ENCODE assay signal across 9 mouse cellular contexts in genomic region chr9:110994716-110995172, GRCm38 (mm10). TPM values are rescaled to one million over a fixed set of nuclear protein-coding genes. Genes with fewer than 3 reads are reported as not detected.
A peak's percentile ranks its signal among the peaks of the same experiment; 100 is the strongest.
DNase-seq lines count a peak whose midpoint lies in the region; ATAC-seq and TF ChIP-seq lines count a peak whose summit lies in the region.
"Had no signal": no experiment of that assay in that cellular context is flagged by ENCODE, and none has a peak within 500 bp of the region (broad histone marks: within the 10 kb centered on the region; RNA-seq: fewer than 3 reads in every experiment).

No protein-coding gene starts in this region.

- no peaks in the 10 kb centered on the region for H3K9me3 ChIP-seq in CH12.LX (replicated peaks; ENCODE audit: low read length)
- no peaks in the 10 kb centered on the region for H3K9me3 ChIP-seq in forebrain, embryonic 11.5 days (ENCODE audit: control insufficient read depth, low read length)
- no peaks in the 10 kb centered on the region for H3K9me3 ChIP-seq in heart, embryonic 16.5 days (replicated peaks; ENCODE audit: control insufficient read depth, low read length)
- H3K9me3 ChIP-seq in liver, embryonic 14.5 days (ENCODE audit: control insufficient read depth, low read length) = no peaks in the 10 kb centered on the region
- H3K9me3 ChIP-seq in neural tube, embryonic 11.5 days (ENCODE audit: control insufficient read depth, low read length) = no peaks in the 10 kb centered on the region

- WGBS in forebrain, embryonic 11.5 days = 9% methylated on average over 13 of the region's 13 CpGs
- 9% methylated on average over 13 of the region's 13 CpGs for WGBS in heart, embryonic 16.5 days
- 10% methylated on average over 13 of the region's 13 CpGs for WGBS in liver, embryonic 14.5 days (ENCODE audit: insufficient replicate concordance)
- 11% methylated on average over 13 of the region's 13 CpGs for WGBS in neural tube, embryonic 11.5 days

- no peak overlapping the region for H3K4me3 ChIP-seq in CH12.LX (replicated peaks in 1 of 3; ENCODE audit: low read depth in 2 of 3, low read length in 2 of 3, poor library complexity in 1 of 3)
- peak overlapping the region; percentile 24 for H3K4me3 ChIP-seq in forebrain, embryonic 11.5 days (ENCODE audit: low read depth, low read length)
- peak overlapping the region; percentile 52 for H3K4me3 ChIP-seq in heart, embryonic 16.5 days (ENCODE audit: low read length)
- peak overlapping the region; percentile 29 to 54 for H3K4me3 ChIP-seq in liver, embryonic 14.5 days (ENCODE audit: insufficient read depth in 1 of 2, low read depth in 2 of 2, low read length in 2 of 2)
- peak overlapping the region; percentile 21 for H3K4me3 ChIP-seq in neural tube, embryonic 11.5 days (ENCODE audit: low read depth, low read length)
- H3K4me3 ChIP-seq in testis, adult 2 months (ENCODE audit: control insufficient read depth, low read depth, low read length) = peak overlapping the region; percentile 92

- no peak overlapping the region for H3K27ac ChIP-seq in CH12.LX (ENCODE audit: insufficient read depth, low read depth)
- H3K27ac ChIP-seq in forebrain, embryonic 11.5 days (ENCODE audit: low read depth, low read length) = no peak overlapping the region
- 0 out of 2 replicates have a peak overlapping the region, but pooled peaks have one; percentile 16 for H3K27ac ChIP-seq in heart, embryonic 16.5 days (ENCODE audit: low read length)
- no peak overlapping the region; the same call in 1 of the 2 replicates for H3K27ac ChIP-seq in liver, embryonic 14.5 days
- H3K27ac ChIP-seq in neural tube, embryonic 11.5 days (ENCODE audit: low read depth, low read length) = no peak overlapping the region
- peak overlapping the region; percentile 82 for H3K27ac ChIP-seq in testis, adult 2 months (ENCODE audit: control insufficient read depth, insufficient read depth, low read depth, low read length)

- ATAC-seq in forebrain, embryonic 11.5 days (replicated peaks; ENCODE audit: low FRiP score) = peak; percentile 85
- ATAC-seq in heart, embryonic 16.5 days (replicated peaks; ENCODE audit: extremely low read depth, insufficient read depth, low FRiP score) = peak; percentile 88
- ATAC-seq in liver, embryonic 14.5 days (ENCODE audit: insufficient read depth) = peak; percentile 67
- peak; percentile 78 for ATAC-seq in neural tube, embryonic 11.5 days (ENCODE audit: insufficient read depth, low FRiP score, low TSS enrichment)

- peaks cover 4% of the 10 kb centered on the region for H3K27me3 ChIP-seq in CH12.LX (replicated peaks)
- H3K27me3 ChIP-seq in forebrain, embryonic 11.5 days (ENCODE audit: control insufficient read depth, insufficient read depth, low read length) = no peaks in the 10 kb centered on the region
- H3K27me3 ChIP-seq in heart, embryonic 16.5 days (ENCODE audit: control insufficient read depth, insufficient read depth, low read length) = no peaks in the 10 kb centered on the region
- H3K27me3 ChIP-seq in liver, embryonic 14.5 days (ENCODE audit: control insufficient read depth, insufficient read depth, low read length) = no peaks in the 10 kb centered on the region
- no peaks in the 10 kb centered on the region for H3K27me3 ChIP-seq in neural tube, embryonic 11.5 days (ENCODE audit: control insufficient read depth, insufficient read depth, low read length)
- H3K27me3 ChIP-seq in testis, adult 2 months (ENCODE audit: control insufficient read depth, insufficient read depth, low read length) = no peaks in the 10 kb centered on the region

- no peak for TF ChIP-seq RAD21 in CH12.LX (IDR thresholded peaks at IDR 0.05; ENCODE audit: low read depth, low read length)

- peak; percentile 82 for DNase-seq in CH12.LX (ENCODE audit: extremely low read depth)
- DNase-seq in c-Kit-positive CD71-negative TER-119-negative erythroid progenitor cells, embryonic 14.5 days (ENCODE audit: low read depth) = peak; percentile 56
- DNase-seq in forebrain, embryonic 11.5 days (ENCODE audit: low spot score) = peak; percentile 84
- DNase-seq in kidney, postnatal 36 days = peak; percentile 88 to 92
- peak; percentile 66 to 70 (median 68) for DNase-seq in liver, embryonic 14.5 days (ENCODE audit: low read depth in 3 of 3, low spot score in 3 of 3)
- DNase-seq in neural tube, embryonic 11.5 days (ENCODE audit: low spot score) = peak; percentile 77

- no peaks in the 10 kb centered on the region for H3K79me2 ChIP-seq in CH12.LX (replicated peaks; ENCODE audit: control insufficient read depth, extremely low read depth, insufficient read depth, poor library complexity, severe bottlenecking)

- H3K4me2 ChIP-seq in CH12.LX (ENCODE audit: insufficient read depth, low read depth, poor library complexity, severe bottlenecking) = no peak overlapping the region
- H3K4me2 ChIP-seq in forebrain, embryonic 11.5 days (ENCODE audit: low read depth, low read length, severe bottlenecking) = peak overlapping the region; percentile 40; the same call in 1 of the 2 replicates
- peak overlapping the region; percentile 63 for H3K4me2 ChIP-seq in heart, embryonic 16.5 days (ENCODE audit: low read depth, low read length)
- H3K4me2 ChIP-seq in liver, embryonic 14.5 days (ENCODE audit: low read depth) = peak overlapping the region; percentile 63
- H3K4me2 ChIP-seq in neural tube, embryonic 11.5 days (ENCODE audit: low read depth) = peak overlapping the region; percentile 35

- H3K9ac ChIP-seq in CH12.LX (ENCODE audit: insufficient read depth, low read depth) = no peak overlapping the region
- peak overlapping the region; percentile 20; the same call in 1 of the 2 replicates for H3K9ac ChIP-seq in forebrain, embryonic 11.5 days (ENCODE audit: low read length)
- H3K9ac ChIP-seq in heart, embryonic 16.5 days (ENCODE audit: low read length) = peak overlapping the region; percentile 68
- peak overlapping the region; percentile 13; the same call in 1 of the 2 replicates for H3K9ac ChIP-seq in liver, embryonic 14.5 days (replicated peaks)
- H3K9ac ChIP-seq in neural tube, embryonic 11.5 days (ENCODE audit: low read length) = no peak overlapping the region

- H3K36me3 ChIP-seq in CH12.LX (replicated peaks in 1 of 2; ENCODE audit: control insufficient read depth in 1 of 2, insufficient read depth in 1 of 2, low read length in 1 of 2) = no peaks in the 10 kb centered on the region
- no peaks in the 10 kb centered on the region for H3K36me3 ChIP-seq in forebrain, embryonic 11.5 days (ENCODE audit: control insufficient read depth, insufficient read depth, low read length)
- H3K36me3 ChIP-seq in heart, embryonic 16.5 days (ENCODE audit: control insufficient read depth, insufficient read depth) = no peaks in the 10 kb centered on the region
- H3K36me3 ChIP-seq in liver, embryonic 14.5 days (replicated peaks; ENCODE audit: control insufficient read depth, insufficient read depth, low read depth) = no peaks in the 10 kb centered on the region
- H3K36me3 ChIP-seq in neural tube, embryonic 11.5 days (ENCODE audit: control insufficient read depth, insufficient read depth, low read length) = no peaks in the 10 kb centered on the region
- H3K36me3 ChIP-seq in testis, adult 2 months (ENCODE audit: control insufficient read depth, insufficient read depth, low read length) = no peaks in the 10 kb centered on the region

- dilution Hi-C loops in CH12.LX (cut with MboI; ENCODE audit: extremely low pct_ligation_motif_present, extremely low pct_unique_long_range_greater_than_20kb, low sequenced_read_pairs) = no loop called here

- no peak for TF ChIP-seq POLR2A in CH12.LX (IDR thresholded peaks at IDR 0.05; ENCODE audit: low read depth, low read length)
- TF ChIP-seq POLR2A in testis, adult 2 months (IDR thresholded peaks at IDR 0.05; ENCODE audit: control insufficient read depth, low read depth, low read length) = peak; percentile 92

- TF ChIP-seq CTCF in CH12.LX (conservative IDR thresholded peaks at IDR 0.05 in 1 of 2, IDR thresholded peaks at IDR 0.05 in 1 of 2; ENCODE audit: low read depth in 2 of 2, low read length in 2 of 2) = 0 out of 4 replicates have a peak, but pooled peaks of 1 of the 2 experiments have one; percentile 9
- peak; percentile 58 for TF ChIP-seq CTCF in liver, embryonic 14.5 days (IDR thresholded peaks at IDR 0.05; ENCODE audit: low read depth)
- TF ChIP-seq CTCF in testis, adult 2 months (IDR thresholded peaks at IDR 0.05; ENCODE audit: control insufficient read depth, insufficient read depth, insufficient replicate concordance, low read depth, low read length) = no peak

- in situ Hi-C loops in CH12.LX (cut with MboI; ENCODE audit: low pct_ligation_motif_present, low pct_unique_long_range_greater_than_20kb, low sequenced_read_pairs) = loop anchor here (5.0 kb wide), 1 partner anchor 68 kb away; no protein-coding TSS in a partner anchor

- TF ChIP-seq EP300 in CH12.LX (IDR thresholded peaks at IDR 0.05; ENCODE audit: low read length) = no peak
- no peak for TF ChIP-seq EP300 in liver, embryonic 14.5 days (IDR thresholded peaks at IDR 0.05; ENCODE audit: low read depth)

- peaks cover 0 to 35% of the 10 kb centered on the region in 2 experiments; a peak in 2 of 4 replicates for H3K4me1 ChIP-seq in CH12.LX (ENCODE audit: control insufficient read depth in 1 of 2, insufficient read depth in 2 of 2)
- H3K4me1 ChIP-seq in forebrain, embryonic 11.5 days (replicated peaks; ENCODE audit: control insufficient read depth, insufficient read depth, low read length) = no peaks in the 10 kb centered on the region
- peaks cover 4% of the 10 kb centered on the region for H3K4me1 ChIP-seq in heart, embryonic 16.5 days (ENCODE audit: control insufficient read depth, insufficient read depth, low read length)
- H3K4me1 ChIP-seq in liver, embryonic 14.5 days (replicated peaks; ENCODE audit: control insufficient read depth in 2 of 2, insufficient read depth in 2 of 2, low read length in 1 of 2) = peaks cover 0 to 12% of the 10 kb centered on the region in 2 experiments; a peak in 2 of 4 replicates
- no peaks in the 10 kb centered on the region for H3K4me1 ChIP-seq in neural tube, embryonic 11.5 days (ENCODE audit: control insufficient read depth, insufficient read depth, low read length)
- peaks cover 7% of the 10 kb centered on the region for H3K4me1 ChIP-seq in testis, adult 2 months (ENCODE audit: control insufficient read depth, insufficient read depth, low read length)

RNA-seq across cellular contexts. Expression of gene Rtp3, which starts 4.4 kb away (rescaled TPM):
- total RNA-seq in CH12.LX (2012; rRNA removed) (not detected in 2 replicates), CH12.LX (2014; rRNA removed) (not detected in 2 replicates)
- polyA plus RNA-seq in CH12.LX (2012; ENCODE audit: insufficient read length, low read depth) = not detected in 2 replicates
- not detected in 2 replicates for polyA plus RNA-seq in forebrain, embryonic 11.5 days (2014; fragmentation: Nextera tagmentation; extraction: Ambion mirVana)
- polyA plus RNA-seq in heart, embryonic 16.5 days (2015; fragmentation: Nextera tagmentation; extraction: Ambion mirVana) = 0.13 and 0.29 TPM in 2 replicates
- 26.0 and 34.3 TPM in 2 replicates for polyA plus RNA-seq in liver, embryonic 14.5 days (2012; rRNA removed)
- 15.6 and 21.7 TPM in 2 replicates for polyA plus RNA-seq in liver, embryonic 14.5 days (2014; fragmentation: Nextera tagmentation; extraction: Ambion mirVana)
- polyA plus RNA-seq in neural tube, embryonic 11.5 days (2014; fragmentation: Nextera tagmentation; extraction: Ambion mirVana) = 0.09 TPM in 1 of 2 replicates, not detected in the other
- 0.59 and 0.75 TPM in 2 replicates for polyA plus RNA-seq in testis, adult 2 months (2012; rRNA removed)

RNA-seq across cellular contexts. Expression of gene Ltf, which starts 24.3 kb away (rescaled TPM):
- total RNA-seq in CH12.LX (2012; rRNA removed) (0.04 TPM in 1 of 2 replicates, not detected in the other), CH12.LX (2014; rRNA removed) (0.08 and 0.31 TPM in 2 replicates)
- polyA plus RNA-seq in CH12.LX (2012; ENCODE audit: insufficient read length, low read depth) = 0.50 TPM in 1 of 2 replicates, not detected in the other
- polyA plus RNA-seq in forebrain, embryonic 11.5 days (2014; fragmentation: Nextera tagmentation; extraction: Ambion mirVana) = 0.61 and 0.89 TPM in 2 replicates
- 1.8 and 3.2 TPM in 2 replicates for polyA plus RNA-seq in heart, embryonic 16.5 days (2015; fragmentation: Nextera tagmentation; extraction: Ambion mirVana)
- 4.9 and 7.4 TPM in 2 replicates for polyA plus RNA-seq in liver, embryonic 14.5 days (2012; rRNA removed)
- polyA plus RNA-seq in liver, embryonic 14.5 days (2014; fragmentation: Nextera tagmentation; extraction: Ambion mirVana) = 24.5 and 29.8 TPM in 2 replicates
- 0.19 TPM in 1 of 2 replicates, not detected in the other for polyA plus RNA-seq in neural tube, embryonic 11.5 days (2014; fragmentation: Nextera tagmentation; extraction: Ambion mirVana)
- 14.0 TPM in 1 of 2 replicates, not detected in the other for polyA plus RNA-seq in testis, adult 2 months (2012; rRNA removed)

RNA-seq across cellular contexts. Expression of gene Lrrc2, which starts 43.4 kb away (rescaled TPM):
- total RNA-seq in CH12.LX (2012; rRNA removed) (1.0 and 1.6 TPM in 2 replicates), CH12.LX (2014; rRNA removed) (3.6 and 3.8 TPM in 2 replicates)
- polyA plus RNA-seq in CH12.LX (2012; ENCODE audit: insufficient read length, low read depth) = 1.5 and 1.6 TPM in 2 replicates
- 0.27 TPM in 1 of 2 replicates, not detected in the other for polyA plus RNA-seq in forebrain, embryonic 11.5 days (2014; fragmentation: Nextera tagmentation; extraction: Ambion mirVana)
- polyA plus RNA-seq in heart, embryonic 16.5 days (2015; fragmentation: Nextera tagmentation; extraction: Ambion mirVana) = 8.1 and 8.6 TPM in 2 replicates
- polyA plus RNA-seq in liver, embryonic 14.5 days (2012; rRNA removed) = 0.02 and 0.09 TPM in 2 replicates
- polyA plus RNA-seq in liver, embryonic 14.5 days (2014; fragmentation: Nextera tagmentation; extraction: Ambion mirVana) = 0.10 and 0.29 TPM in 2 replicates
- 0.15 and 0.51 TPM in 2 replicates for polyA plus RNA-seq in neural tube, embryonic 11.5 days (2014; fragmentation: Nextera tagmentation; extraction: Ambion mirVana)
- polyA plus RNA-seq in testis, adult 2 months (2012; rRNA removed) = 0.23 and 0.25 TPM in 2 replicates

RNA-seq across cellular contexts. Expression of gene Tdgf1, which starts 48.8 kb away (rescaled TPM):
- not detected in 2 replicates for total RNA-seq in CH12.LX (2012; rRNA removed)
- total RNA-seq in CH12.LX (2014; rRNA removed) = not detected in 2 replicates
- polyA plus RNA-seq in CH12.LX (2012; ENCODE audit: insufficient read length, low read depth) = not detected in 2 replicates
- not detected in 2 replicates for polyA plus RNA-seq in forebrain, embryonic 11.5 days (2014; fragmentation: Nextera tagmentation; extraction: Ambion mirVana)
- not detected in 2 replicates for polyA plus RNA-seq in heart, embryonic 16.5 days (2015; fragmentation: Nextera tagmentation; extraction: Ambion mirVana)
- not detected in 2 replicates for polyA plus RNA-seq in liver, embryonic 14.5 days (2012; rRNA removed)
- not detected in 2 replicates for polyA plus RNA-seq in liver, embryonic 14.5 days (2014; fragmentation: Nextera tagmentation; extraction: Ambion mirVana)
- polyA plus RNA-seq in neural tube, embryonic 11.5 days (2014; fragmentation: Nextera tagmentation; extraction: Ambion mirVana) = not detected in 2 replicates
- polyA plus RNA-seq in testis, adult 2 months (2012; rRNA removed) = 0.23 and 0.28 TPM in 2 replicates
- total RNA-seq: gastrocnemius, postnatal 4 days had no signal

Comparison
In these comparisons a context has a peak if more than half of its experiments do, and no peak if none do; other contexts are left out.
1. H3K27ac ChIP-seq: peak in heart, embryonic 16.5 days (single experiment) and testis, adult 2 months (single experiment); none in CH12.LX (single experiment), forebrain, embryonic 11.5 days (single experiment), liver, embryonic 14.5 days (single experiment) and neural tube, embryonic 11.5 days (single experiment).
2. H3K4me3 ChIP-seq: peak in forebrain, embryonic 11.5 days (single experiment), heart, embryonic 16.5 days (single experiment), liver, embryonic 14.5 days (2 of 2), neural tube, embryonic 11.5 days (single experiment) and testis, adult 2 months (single experiment); none in CH12.LX (0 of 3).
3. H3K9ac ChIP-seq: peak in forebrain, embryonic 11.5 days (single experiment), heart, embryonic 16.5 days (single experiment) and liver, embryonic 14.5 days (single experiment); none in CH12.LX (single experiment) and neural tube, embryonic 11.5 days (single experiment).
4. Peak in every context shown above with its lines, with median percentiles within 50 percentile points of each other: DNase-seq and ATAC-seq.